Mouse (Mus musculus): Measurements from ENCODE around the gene Zswim4.

Gene Zswim4

DNA sequence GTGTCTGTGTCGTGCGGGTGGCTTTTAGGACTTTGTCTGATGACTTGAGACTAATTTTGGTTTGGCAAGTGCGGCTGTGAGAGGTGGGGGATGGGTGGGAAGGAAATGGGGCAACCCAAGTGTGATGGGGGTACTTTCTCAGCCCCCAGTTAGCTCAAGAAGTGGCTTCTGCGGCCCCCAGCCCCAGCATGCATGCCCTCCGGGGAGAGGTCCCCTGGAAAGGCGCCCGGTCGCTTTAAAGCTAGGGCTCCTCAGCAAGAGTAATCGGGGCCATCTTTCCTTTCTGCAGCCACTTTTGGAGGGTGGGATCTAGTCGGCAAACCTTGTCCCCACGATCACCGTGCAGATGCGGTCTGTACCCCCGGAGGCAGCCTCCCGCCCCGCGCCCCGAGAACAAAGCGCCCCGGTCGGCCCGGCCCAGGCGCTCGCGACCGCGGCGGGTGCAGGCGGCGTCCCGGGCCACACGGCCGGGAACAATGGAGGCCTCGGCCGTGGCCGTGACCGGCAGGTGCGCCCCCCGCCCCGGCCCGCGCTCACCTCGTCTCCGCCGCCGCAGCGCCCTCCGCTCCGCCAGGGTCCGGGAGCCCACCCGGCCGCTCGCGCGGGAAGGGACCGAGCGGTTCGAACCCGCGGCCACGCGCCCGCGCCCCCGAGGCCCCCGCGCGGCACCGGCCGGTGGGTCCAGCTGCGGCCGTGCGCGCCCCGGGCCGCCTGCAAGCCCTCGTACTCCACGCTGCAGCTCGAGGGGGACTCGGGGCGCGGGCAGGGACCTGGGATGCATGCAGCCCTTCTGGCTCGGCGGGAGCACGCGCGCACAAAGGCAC is 53.4 kb downstream of the Zswim4 start:
- in situ Hi-C loops (cut with MboI, MseI) = no loop called here

DNA sequence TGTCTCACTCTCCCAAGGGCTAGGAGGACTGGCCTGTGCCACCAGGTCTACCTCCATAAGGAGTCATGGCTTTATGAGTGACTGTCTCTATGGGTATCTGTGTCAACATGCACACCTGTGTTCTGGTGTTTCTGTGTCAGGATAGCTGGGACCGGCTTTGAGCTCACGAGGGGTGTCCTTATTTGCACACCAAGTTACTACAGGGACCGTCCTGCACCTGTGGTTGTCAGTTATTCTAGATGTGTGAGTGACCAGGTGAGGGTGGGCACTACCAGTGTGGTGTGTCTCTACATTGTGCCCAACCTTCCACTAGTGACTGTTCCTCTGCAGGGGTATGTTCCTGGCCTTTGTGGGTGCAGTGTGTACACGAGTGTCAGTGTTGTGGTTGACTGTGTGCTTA is 54.0 kb downstream of the Zswim4 start:
- in situ Hi-C loops (cut with MboI, MseI) = no loop called here

DNA sequence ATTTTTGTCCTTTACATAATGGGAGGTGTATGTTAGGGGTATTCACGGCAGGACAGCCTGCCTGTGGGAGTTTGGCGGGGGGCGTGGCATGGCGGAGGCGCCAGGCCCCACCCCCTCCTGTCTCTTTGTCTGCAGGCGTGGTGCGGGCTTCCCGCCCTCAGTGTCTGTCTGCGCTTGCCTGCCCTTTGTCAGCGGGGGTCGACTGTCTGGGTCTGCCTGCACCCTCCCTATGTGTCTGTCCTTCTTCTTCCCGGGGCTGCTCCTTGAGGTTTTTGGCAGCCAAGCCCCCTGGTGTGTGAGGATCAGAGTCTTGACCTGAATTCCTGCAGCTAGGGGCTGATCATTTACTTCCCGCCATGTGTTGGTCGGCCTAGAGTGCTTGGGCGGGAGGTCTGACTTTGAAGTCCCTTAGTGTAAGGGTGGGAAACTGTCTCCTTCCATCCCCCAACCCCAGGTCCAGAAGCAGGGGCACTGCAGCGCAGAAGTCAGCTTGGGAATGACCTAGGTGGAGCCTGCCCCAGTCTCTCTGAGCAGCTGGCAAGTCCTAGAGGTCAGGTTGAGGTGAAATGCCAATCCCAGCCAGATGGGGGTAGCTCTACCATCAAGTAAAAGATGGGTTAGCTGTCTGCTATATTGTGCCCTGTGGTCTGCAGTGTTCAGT is 56.2 kb downstream of the Zswim4 start:
- in situ Hi-C loops (cut with MboI, MseI) = no loop called here

DNA sequence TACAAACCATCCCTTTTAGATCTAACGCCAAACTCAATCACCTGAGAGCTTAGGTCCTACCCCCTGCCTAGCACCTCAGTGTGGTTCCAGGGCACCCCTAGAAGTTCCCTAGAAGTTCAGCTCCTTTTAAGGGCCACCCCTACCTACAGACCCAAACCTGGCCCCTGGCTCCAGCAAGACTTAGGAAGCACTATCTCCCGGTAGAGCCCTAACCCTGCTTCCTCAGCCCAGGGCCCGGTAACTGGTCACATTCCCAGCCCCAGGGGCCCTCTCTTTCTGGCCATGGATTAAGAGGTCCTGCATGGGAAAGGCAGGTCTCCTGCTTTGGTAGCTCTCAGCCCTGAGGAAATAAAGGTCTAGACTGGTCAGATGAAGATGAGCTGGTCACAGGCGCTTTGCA is 56.9 kb downstream of the Zswim4 start:
- in situ Hi-C loops (cut with MboI, MseI) = no loop called here

DNA sequence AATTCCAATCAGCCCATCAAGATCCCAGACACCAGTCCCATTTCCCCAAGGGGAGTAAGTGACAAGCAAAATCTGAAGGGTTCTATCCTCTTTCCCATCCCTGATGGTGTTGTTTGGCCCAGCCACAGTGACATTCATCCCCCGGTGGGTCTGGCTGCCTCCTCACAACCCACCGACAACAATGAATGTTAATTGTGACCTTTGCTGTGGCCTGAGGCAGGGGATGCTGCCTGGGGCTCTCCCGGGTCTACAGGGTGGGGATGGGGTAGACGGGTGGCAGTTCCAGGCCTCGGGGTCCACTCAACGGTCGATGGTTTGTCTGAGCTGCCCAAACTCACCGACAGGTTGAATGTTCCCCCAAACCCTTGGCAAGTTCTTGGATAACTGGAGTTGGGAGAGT is 58.3 kb downstream of the Zswim4 start:
- in situ Hi-C loops (cut with MboI, MseI) = no loop called here

DNA sequence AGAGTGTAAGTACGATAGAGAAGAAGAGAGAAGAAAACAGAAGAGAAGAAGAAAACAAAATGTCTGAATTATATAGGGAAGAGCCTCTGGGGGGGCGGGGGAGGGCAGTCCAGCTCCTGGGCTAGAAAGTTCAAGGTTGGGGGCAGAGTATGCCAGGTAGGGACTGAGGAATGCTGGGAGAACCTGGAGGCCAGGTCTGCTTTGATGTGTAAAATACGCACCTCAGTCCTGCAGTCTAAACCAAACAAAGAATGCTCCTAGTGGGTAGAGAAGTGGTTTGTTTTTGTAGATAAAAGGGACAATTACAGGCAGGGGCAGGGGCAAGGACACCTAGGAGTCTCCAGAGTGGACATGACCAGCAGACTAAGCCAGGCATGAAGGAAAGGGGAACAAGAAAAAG is 59.5 kb downstream of the Zswim4 start:
- in situ Hi-C loops (cut with MboI, MseI) = no loop called here

DNA sequence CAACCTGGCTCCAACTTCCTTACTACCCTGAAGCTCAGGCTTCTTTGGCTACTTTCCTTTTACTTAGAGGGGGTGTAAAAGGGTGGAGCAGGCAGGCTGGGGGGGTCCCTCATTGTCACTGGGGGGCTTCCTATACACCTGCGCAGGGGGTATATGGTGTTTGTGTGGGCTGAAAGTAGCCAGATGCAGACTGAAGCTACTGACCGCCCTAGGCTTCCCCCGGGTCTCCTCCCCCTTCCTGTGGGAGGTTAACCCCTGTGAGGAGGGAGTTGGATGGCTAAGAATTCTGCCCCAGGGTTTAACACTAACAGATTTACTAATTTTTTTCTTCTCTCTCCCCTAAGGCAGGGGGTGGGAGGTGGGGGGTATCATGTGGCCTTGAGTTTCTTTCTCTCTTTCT is 60.3 kb downstream of the Zswim4 start:
- in situ Hi-C loops (cut with MboI, MseI) = no loop called here

DNA sequence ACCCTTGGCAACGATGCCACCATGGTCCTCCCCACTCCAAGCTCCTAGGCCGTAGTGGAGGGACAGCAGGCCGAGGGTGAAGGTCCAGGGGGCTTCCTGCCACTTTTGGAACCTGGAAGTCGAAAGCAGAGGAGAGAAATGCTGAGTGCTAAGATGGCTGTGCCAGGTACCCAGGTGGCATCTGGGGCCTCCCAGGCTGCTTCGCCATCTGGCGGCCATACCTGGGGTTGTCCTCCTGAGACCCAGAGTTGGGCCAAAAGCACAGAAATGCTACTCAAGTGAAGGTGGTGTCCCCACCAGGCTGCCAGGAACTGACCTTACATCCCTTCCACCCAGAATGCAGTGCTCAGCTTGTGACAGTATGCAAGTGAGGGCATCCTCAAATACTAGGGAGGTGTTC is 63.0 kb downstream of the Zswim4 start:
- in situ Hi-C loops (cut with MboI, MseI) = no loop called here

DNA sequence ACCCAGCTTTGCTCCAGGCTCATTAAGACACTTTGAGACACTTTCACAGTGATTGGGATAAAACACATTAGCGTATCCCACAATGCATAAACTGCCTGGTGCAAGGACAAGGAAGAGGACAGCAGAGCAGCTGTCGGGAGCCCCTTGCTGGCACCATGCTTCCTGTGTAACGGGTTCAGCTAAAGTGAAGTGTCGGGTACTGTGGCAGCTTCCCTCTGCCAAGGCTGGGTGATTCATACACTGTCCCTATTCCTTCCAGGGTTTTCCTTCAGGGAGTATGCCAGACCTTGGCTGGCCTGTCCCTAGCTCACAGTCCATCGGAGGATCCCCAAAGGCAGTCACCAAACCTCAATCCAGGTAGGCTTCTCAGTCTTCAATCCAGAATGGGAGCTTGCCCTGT is 66.8 kb downstream of the Zswim4 start:
- in situ Hi-C loops (cut with MboI, MseI) = no loop called here

DNA sequence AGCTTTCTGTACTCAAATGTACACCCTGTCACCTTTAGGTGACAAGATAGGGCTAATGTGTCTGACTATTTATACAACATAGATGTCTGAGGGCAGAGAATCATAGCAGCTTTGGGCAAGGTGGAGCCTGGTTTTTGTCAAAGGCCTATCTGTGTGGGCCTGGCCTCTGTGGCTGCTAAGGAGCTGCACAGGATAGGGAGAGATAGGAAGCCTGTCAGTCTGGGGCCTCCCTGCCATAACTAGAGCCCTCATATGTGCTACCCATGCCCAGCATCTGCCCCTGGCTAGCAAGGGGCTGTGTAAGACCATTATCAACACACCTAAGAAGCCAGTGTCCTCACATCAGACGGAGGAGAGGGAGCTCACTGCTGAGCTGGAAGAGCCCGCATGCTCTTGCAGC is 69.2 kb downstream of the Zswim4 start:
- in situ Hi-C loops (cut with MboI, MseI) = loop anchor here (10.0 kb wide), 2 partner anchors 187 to 597 kb away; no protein-coding TSS in a partner anchor

Data from T-helper 17 cell (primary cell).